35 mouse cellular contexts compared by ENCODE assay signal in genomic region chr8:116881396-116881795, GRCm38 (mm10).
"Had no signal": no experiment of that assay in that cellular context is flagged by ENCODE, and none has a peak within 500 bp of the region (broad histone marks: within the 10 kb centered on the region; RNA-seq: fewer than 3 reads in every experiment).

No protein-coding gene starts in this region.

- H3K4me1 ChIP-seq: heart, embryonic 12.5 days; heart, embryonic 13.5 days; heart, embryonic 15.5 days; hindbrain, embryonic 10.5 days; hindbrain, embryonic 12.5 days; hindbrain, embryonic 13.5 days; hindbrain, embryonic 15.5 days; intestine, embryonic 15.5 days; kidney, embryonic 15.5 days had no signal

- H3K4me3 ChIP-seq: heart, embryonic 12.5 days; heart, embryonic 13.5 days; heart, embryonic 15.5 days; hindbrain, embryonic 10.5 days; hindbrain, embryonic 12.5 days; hindbrain, embryonic 13.5 days; hindbrain, embryonic 15.5 days; intestine, embryonic 15.5 days; kidney, embryonic 15.5 days; layer of hippocampus, adult 2 months; left cerebral cortex, adult 2 months had no signal

- H3K9me3 ChIP-seq: heart, embryonic 15.5 days; hindbrain, embryonic 15.5 days; intestine, embryonic 15.5 days; kidney, embryonic 15.5 days had no signal

- H3K9ac ChIP-seq: heart, embryonic 12.5 days; heart, embryonic 13.5 days; heart, embryonic 15.5 days; hindbrain, embryonic 12.5 days; hindbrain, embryonic 13.5 days; hindbrain, embryonic 14.5 days; hindbrain, embryonic 15.5 days; intestine, embryonic 15.5 days; kidney, embryonic 15.5 days had no signal

- H3K27ac ChIP-seq: heart, embryonic 13.5 days; heart, embryonic 15.5 days; hindbrain, embryonic 10.5 days; hindbrain, embryonic 12.5 days; hindbrain, embryonic 13.5 days; hindbrain, embryonic 14.5 days; hindbrain, embryonic 15.5 days; hindbrain, postnatal 0 days; intestine, embryonic 15.5 days; kidney, embryonic 15.5 days; kidney, postnatal 0 days; layer of hippocampus, adult 2 months; left cerebral cortex, adult 2 months had no signal

- ATAC-seq: hindbrain, embryonic 16.5 days; hindbrain, postnatal 0 days; inflammation-experienced regulatory T-cells, adult 6 months; intestine, embryonic 15.5 days; intestine, embryonic 16.5 days; intestine, postnatal 0 days had no signal

- H3K36me3 ChIP-seq: hindbrain, embryonic 15.5 days; intestine, embryonic 15.5 days had no signal

- H3K4me2 ChIP-seq: heart, embryonic 11.5 days; heart, embryonic 12.5 days; heart, embryonic 13.5 days; heart, embryonic 15.5 days; hindbrain, embryonic 12.5 days; hindbrain, embryonic 13.5 days; hindbrain, embryonic 14.5 days; hindbrain, embryonic 15.5 days; intestine, embryonic 15.5 days; kidney, embryonic 15.5 days had no signal

- H3K27me3 ChIP-seq: heart, embryonic 12.5 days; heart, embryonic 13.5 days; heart, embryonic 15.5 days; hindbrain, embryonic 12.5 days; hindbrain, embryonic 13.5 days; hindbrain, embryonic 15.5 days; intestine, embryonic 15.5 days; kidney, embryonic 15.5 days had no signal

- DNase-seq: heart, postnatal 10 days; heart, postnatal 14 days; heart, postnatal 36 days; heart, postnatal 4 days; kidney, adult 11 months; kidney, adult 18-20 months; kidney, adult 2 months; kidney, adult 8-10 months; kidney, adult 9 months; kidney, postnatal 10 days; kidney, postnatal 14 days; kidney, postnatal 25 days; kidney, postnatal 36 days; kidney, postnatal 4 days; layer of hippocampus, adult 9-11 months; layer of hippocampus, postnatal 36 days had no signal
